Mouse (Mus musculus): ENCODE results near the gene Hnrnpk. TPM values are rescaled to one million over a fixed set of nuclear protein-coding genes. Genes with fewer than 3 reads are reported as not detected.

Gene Hnrnpk
- total and polyA plus RNA-seq, 2 experiments from 2014 or later = 377 to 606 TPM

GRCm38 (mm10) chr13:58364353-58365175 is 38.6 kb downstream of the Hnrnpk start:
- Histone ChIP-seq H3K27me3 (ENCODE audit: control insufficient read depth, insufficient read depth, low read length) (no peaks in the 10 kb centered on the region), H3K36me3 (replicated peaks; ENCODE audit: control insufficient read depth, insufficient read depth, low read length) (no peaks in the 10 kb centered on the region), H3K27ac (ENCODE audit: low read depth) (no peak overlapping the region), H3K4me1 (ENCODE audit: control insufficient read depth, insufficient read depth) (no peaks in the 10 kb centered on the region), H3K4me3 (ENCODE audit: low read depth, low read length) (no peak overlapping the region), H3K4me2 (ENCODE audit: low read depth, low read length) (no peak overlapping the region), H3K9me3 (replicated peaks; ENCODE audit: control insufficient read depth, low read length) (no peaks in the 10 kb centered on the region), H3K9ac (replicated peaks; ENCODE audit: low read depth, low read length) (no peak overlapping the region)
- no peak for DNase-seq (ENCODE audit: low spot score)
- ATAC-seq (ENCODE audit: insufficient read depth, low read depth) = no peak
- TF ChIP-seq EP300 (IDR thresholded peaks at IDR 0.05; ENCODE audit: low read depth) = no peak
- TF ChIP-seq CTCF (IDR thresholded peaks at IDR 0.05; ENCODE audit: low read depth) = no peak
- WGBS = 63% methylated on average over 8 of the region's 8 CpGs

- H3K9me3 ChIP-seq (replicated peaks; ENCODE audit: control insufficient read depth, low read length) = no peaks in the 10 kb centered on the region
Observed at GRCm38 (mm10) chr13:58359304-58359653, 43.9 kb downstream of the Hnrnpk start.

GRCm38 (mm10) chr13:58358629-58359303 is 44.4 kb downstream of the Hnrnpk start, which contains the start of gene Kif27:
Gene Kif27, minus strand, starts transcription at chr13:58359122.
- Histone ChIP-seq H3K36me3 (replicated peaks; ENCODE audit: control insufficient read depth, insufficient read depth, low read length) (no peaks in the 10 kb centered on the region), H3K9me3 (replicated peaks; ENCODE audit: control insufficient read depth, low read length) (no peaks in the 10 kb centered on the region), H3K4me3 (ENCODE audit: low read depth, low read length) (peak within 1 kb of the TSS; percentile 67), H3K4me1 (ENCODE audit: control insufficient read depth, insufficient read depth) (no peaks in the 10 kb centered on the region), H3K9ac (replicated peaks; ENCODE audit: low read depth, low read length) (peak within 1 kb of the TSS; percentile 52; the same call in 1 of the 2 replicates), H3K4me2 (ENCODE audit: low read depth, low read length) (peak within 1 kb of the TSS; percentile 95), H3K27ac (ENCODE audit: low read depth) (no peak within 1 kb of the TSS), H3K27me3 (ENCODE audit: control insufficient read depth, insufficient read depth, low read length) (no peaks in the 10 kb centered on the region)
- under 1% methylated on average over 74 of the region's 85 CpGs for WGBS
- ATAC-seq (ENCODE audit: insufficient read depth, low read depth) (peak; percentile 99), DNase-seq (ENCODE audit: low spot score) (peak; percentile 89)
- TF ChIP-seq CTCF (IDR thresholded peaks at IDR 0.05; ENCODE audit: low read depth) (no peak), EP300 (IDR thresholded peaks at IDR 0.05; ENCODE audit: low read depth) (no peak)

More at GRCm38 (mm10) chr13:58359304-58359653, 43.9 kb downstream of the Hnrnpk start:
- ATAC-seq (ENCODE audit: insufficient read depth, low read depth) (peak; percentile 59), DNase-seq (ENCODE audit: low spot score) (no peak)
- no peaks in the 10 kb centered on the region for H3K36me3 ChIP-seq (replicated peaks; ENCODE audit: control insufficient read depth, insufficient read depth, low read length)
- WGBS = 12% methylated on average over 7 of the region's 7 CpGs
- TF ChIP-seq CTCF (IDR thresholded peaks at IDR 0.05; ENCODE audit: low read depth) (no peak), EP300 (IDR thresholded peaks at IDR 0.05; ENCODE audit: low read depth) (no peak)
- H3K4me3 ChIP-seq (ENCODE audit: low read depth, low read length) = peak overlapping the region; percentile 67
- H3K27ac ChIP-seq (ENCODE audit: low read depth) = no peak overlapping the region
- peak overlapping the region; percentile 95 for H3K4me2 ChIP-seq (ENCODE audit: low read depth, low read length)
- no peaks in the 10 kb centered on the region for H3K27me3 ChIP-seq (ENCODE audit: control insufficient read depth, insufficient read depth, low read length)
- no peaks in the 10 kb centered on the region for H3K4me1 ChIP-seq (ENCODE audit: control insufficient read depth, insufficient read depth)
- H3K9ac ChIP-seq (replicated peaks; ENCODE audit: low read depth, low read length) = no peak overlapping the region

GRCm38 (mm10) chr13:58352996-58353395 is 50.1 kb downstream of the Hnrnpk start:
- Histone ChIP-seq H3K9me3 (replicated peaks; ENCODE audit: control insufficient read depth, low read length) (no peaks in the 10 kb centered on the region), H3K4me2 (ENCODE audit: low read depth, low read length) (no peak overlapping the region), H3K27ac (ENCODE audit: low read depth) (no peak overlapping the region), H3K27me3 (ENCODE audit: control insufficient read depth, insufficient read depth, low read length) (no peaks in the 10 kb centered on the region), H3K36me3 (replicated peaks; ENCODE audit: control insufficient read depth, insufficient read depth, low read length) (no peaks in the 10 kb centered on the region), H3K4me1 (ENCODE audit: control insufficient read depth, insufficient read depth) (no peaks in the 10 kb centered on the region), H3K9ac (replicated peaks; ENCODE audit: low read depth, low read length) (no peak overlapping the region), H3K4me3 (ENCODE audit: low read depth, low read length) (no peak overlapping the region)
- TF ChIP-seq CTCF (IDR thresholded peaks at IDR 0.05; ENCODE audit: low read depth) = no peak
- no peak for TF ChIP-seq EP300 (IDR thresholded peaks at IDR 0.05; ENCODE audit: low read depth)
- no peak for DNase-seq (ENCODE audit: low spot score)
- no peak for ATAC-seq (ENCODE audit: insufficient read depth, low read depth)

- ATAC-seq (ENCODE audit: insufficient read depth, low read depth) = no peak
- H3K27ac ChIP-seq (ENCODE audit: low read depth) = no peak overlapping the region
- 46% methylated on average over 4 of the region's 4 CpGs for WGBS
- H3K4me3 ChIP-seq (ENCODE audit: low read depth, low read length) = no peak overlapping the region
- H3K36me3 ChIP-seq (replicated peaks; ENCODE audit: control insufficient read depth, insufficient read depth, low read length) = no peaks in the 10 kb centered on the region
- no peak for DNase-seq (ENCODE audit: low spot score)
- H3K4me1 ChIP-seq (ENCODE audit: control insufficient read depth, insufficient read depth) = no peaks in the 10 kb centered on the region
- H3K27me3 ChIP-seq (ENCODE audit: control insufficient read depth, insufficient read depth, low read length) = no peaks in the 10 kb centered on the region
- H3K4me2 ChIP-seq (ENCODE audit: low read depth, low read length) = no peak overlapping the region
- no peak overlapping the region for H3K9ac ChIP-seq (replicated peaks; ENCODE audit: low read depth, low read length)
- no peaks in the 10 kb centered on the region for H3K9me3 ChIP-seq (replicated peaks; ENCODE audit: control insufficient read depth, low read length)
- no peak for TF ChIP-seq CTCF (IDR thresholded peaks at IDR 0.05; ENCODE audit: low read depth)
- TF ChIP-seq EP300 (IDR thresholded peaks at IDR 0.05; ENCODE audit: low read depth) = no peak
Observed at GRCm38 (mm10) chr13:58350606-58351005, 52.5 kb downstream of the Hnrnpk start.

All from heart, postnatal 0 days (tissue).